Mouse (Mus musculus) liver, adult (tissue): ENCODE data around the gene Mtmr3.

ENCODE experiments used
- GATA4 ChIP-seq: IDR thresholded peaks from 2 replicates; pipeline ENCODE4 v1.6.1; 2014; ENCODE audit warnings: mild to moderate bottlenecking, low read length; ENCODE audit not compliant: insufficient replicate concordance

Mtmr3 gene

GRCm38 (mm10) chr11:4464616-4465015 is 130.0 kb downstream of the Mtmr3 start:
- no peak for TF ChIP-seq GATA4

GRCm38 (mm10) chr11:4464186-4464585 is 130.5 kb downstream of the Mtmr3 start:
- TF ChIP-seq GATA4, result no peak

DNA sequence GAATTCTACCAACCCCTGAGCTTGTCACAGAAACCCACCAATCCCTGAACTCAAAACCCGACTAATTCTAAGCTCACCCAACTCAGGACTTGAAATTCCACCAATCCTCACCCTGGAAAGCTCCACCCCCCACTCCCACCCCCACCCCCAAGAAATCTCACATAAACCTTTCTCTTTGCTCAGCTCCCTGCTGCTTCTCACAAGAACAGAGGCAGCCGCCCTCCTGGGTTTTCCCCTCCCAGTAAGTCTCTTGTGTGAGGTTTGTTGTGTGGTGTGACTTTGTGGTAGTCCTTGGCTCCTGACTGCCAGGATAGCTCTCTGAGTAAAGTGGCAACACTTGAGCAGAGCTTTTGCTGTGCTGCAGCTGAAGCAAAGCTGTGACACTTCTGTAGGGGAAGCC is 131.8 kb downstream of the Mtmr3 start:
- TF ChIP-seq GATA4, result no peak

- TF ChIP-seq GATA4, result no peak
Observed at GRCm38 (mm10) chr11:4461154-4461553, 133.5 kb downstream of the Mtmr3 start.

DNA sequence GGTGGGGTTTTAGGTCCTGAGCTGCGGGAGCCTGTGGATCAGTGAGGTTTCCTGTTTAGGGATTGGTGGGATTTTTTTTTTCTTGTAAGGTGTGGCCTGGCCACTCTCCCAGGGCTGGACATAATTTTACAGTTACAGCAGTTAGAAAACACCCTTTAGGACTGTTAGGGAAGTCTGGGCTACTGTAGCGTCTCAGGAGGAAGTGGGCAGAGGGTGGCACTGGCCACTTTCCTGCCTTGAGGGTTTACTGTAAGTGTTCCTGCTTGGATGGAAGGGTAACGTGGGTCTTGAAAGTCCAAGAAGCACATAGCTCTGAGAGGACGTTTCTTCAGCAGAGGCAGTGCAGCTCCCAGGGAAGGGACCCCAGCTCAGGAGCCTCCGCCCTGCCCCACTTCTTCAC is 134.0 kb downstream of the Mtmr3 start:
- TF ChIP-seq GATA4, result no peak

DNA sequence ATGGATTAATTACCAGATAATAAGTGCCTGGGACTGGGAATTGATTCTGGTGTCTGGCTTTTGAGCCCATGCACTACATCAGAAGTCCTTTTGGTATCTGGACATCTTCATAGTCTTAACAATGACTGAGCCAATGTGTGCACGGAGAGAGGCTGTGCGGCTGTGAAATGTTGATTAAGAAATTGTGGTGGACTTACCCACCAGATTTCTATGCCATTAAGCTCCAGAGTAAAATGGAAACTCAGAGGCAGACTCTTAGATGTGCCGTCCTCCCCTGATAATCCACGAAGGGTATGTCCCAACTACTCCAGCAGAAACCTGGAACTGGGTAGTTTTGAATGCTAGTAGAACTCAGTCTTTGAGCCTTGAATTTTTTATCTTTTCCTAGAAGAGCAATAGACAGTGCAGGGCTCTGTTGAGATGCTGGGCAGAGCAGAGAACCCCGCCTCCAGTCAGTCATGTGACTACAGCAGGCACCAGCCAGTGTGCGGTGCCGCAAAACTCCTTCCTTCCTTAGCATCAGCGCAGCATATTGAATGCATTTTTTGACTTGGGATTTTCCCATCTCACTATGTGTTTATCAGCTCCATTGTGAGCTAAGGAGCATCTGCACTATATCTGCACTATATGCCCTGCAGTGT is 139.6 kb downstream of the Mtmr3 start:
- TF ChIP-seq GATA4, result no peak

DNA sequence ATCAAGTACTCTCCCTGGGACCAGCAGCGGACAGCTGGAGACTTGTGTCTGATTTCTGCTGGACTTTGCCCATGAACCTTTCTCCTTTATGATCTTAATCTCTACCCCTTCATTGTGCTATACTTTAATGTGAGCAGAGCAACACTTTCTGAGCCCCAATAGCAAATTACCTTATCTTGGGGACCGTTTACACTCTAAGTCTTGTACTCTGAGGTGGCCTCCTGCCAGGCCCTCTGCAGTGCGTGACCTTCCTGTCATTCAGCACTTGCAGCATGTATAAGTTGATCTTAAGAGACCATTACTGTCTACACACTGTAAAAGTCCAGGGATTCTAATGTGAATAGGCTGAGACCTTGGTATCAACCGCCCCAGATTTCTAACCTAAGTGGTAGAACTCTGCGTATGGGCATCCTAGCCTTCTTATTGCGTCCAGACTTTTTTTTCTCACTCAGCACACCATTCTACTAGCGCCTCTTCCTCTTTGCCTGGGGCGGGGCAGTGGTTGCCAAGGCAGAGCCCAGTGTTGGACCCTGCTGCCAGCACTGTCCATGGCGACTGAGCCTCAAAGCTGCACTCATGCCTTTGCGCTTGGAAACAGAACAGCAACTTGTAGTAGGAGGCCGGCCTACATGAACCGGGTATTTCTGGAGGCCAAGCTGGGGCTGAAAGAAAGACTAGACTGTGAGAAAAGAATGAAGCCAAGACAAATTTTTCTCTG is 142.0 kb downstream of the Mtmr3 start:
- TF ChIP-seq GATA4, result no peak

DNA sequence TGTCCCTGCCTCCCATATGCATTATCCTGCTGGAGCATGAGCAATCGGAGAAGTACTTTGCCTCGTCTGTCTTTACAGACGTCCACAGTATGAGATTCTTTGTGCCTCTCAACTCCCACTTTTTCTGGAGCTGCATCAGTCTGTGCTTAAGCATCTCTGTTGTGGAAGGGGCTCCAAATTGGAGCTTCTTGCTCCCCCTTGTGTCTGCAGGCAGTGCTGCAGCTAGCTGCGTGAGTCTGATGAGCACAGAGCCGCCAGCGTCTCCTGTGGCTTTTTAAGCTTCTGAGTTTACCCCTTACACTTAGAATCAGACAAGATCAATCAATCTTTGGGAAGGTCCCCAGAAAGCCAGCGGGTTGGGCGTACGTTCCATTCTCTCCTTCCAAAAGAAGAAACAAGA is 143.5 kb downstream of the Mtmr3 start:
- TF ChIP-seq GATA4, result no peak

DNA sequence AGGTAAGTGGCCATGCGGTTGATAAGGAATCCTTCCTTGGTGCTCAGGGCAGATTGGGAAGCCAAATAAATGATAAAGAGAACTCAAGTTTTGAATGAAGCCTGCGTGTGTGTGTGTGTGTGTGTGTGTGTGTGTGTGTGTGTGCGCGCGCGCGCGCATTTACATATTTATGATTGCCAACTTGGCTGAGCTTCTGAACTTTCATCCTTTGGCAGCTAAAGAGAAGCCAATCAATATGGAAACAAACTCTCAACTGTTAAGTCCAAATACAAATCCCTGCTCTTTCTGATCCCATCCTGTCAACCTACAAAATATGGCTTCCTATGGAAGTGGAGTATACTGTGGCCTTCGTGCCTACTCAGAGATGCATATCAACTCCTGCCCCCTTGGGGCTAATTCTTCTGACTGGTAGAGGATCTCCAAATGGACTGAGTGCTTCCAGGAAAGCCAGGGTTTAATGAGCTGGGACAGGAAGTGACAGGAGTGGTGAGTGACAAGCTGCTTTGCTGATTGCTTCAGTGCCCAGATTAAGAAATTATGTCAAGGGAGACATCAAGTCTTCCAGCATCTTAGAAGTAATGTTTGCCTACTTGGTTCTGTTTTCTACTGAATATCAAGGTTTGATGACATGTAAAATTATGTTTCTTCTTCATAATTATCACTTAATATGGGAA is 148.3 kb downstream of the Mtmr3 start:
- TF ChIP-seq GATA4, result no peak

- no peak for TF ChIP-seq GATA4
Observed at GRCm38 (mm10) chr11:4442280-4442679, 152.4 kb downstream of the Mtmr3 start.

GRCm38 (mm10) chr11:4440978-4441377 is 153.7 kb downstream of the Mtmr3 start, which contains the start of gene Hormad2:
TSS of gene Hormad2 (minus strand) at chr11:4441105.
- TF ChIP-seq GATA4, result no peak

- TF ChIP-seq GATA4, result no peak
Observed at GRCm38 (mm10) chr11:4438211-4438610, 156.5 kb downstream of the Mtmr3 start.

DNA sequence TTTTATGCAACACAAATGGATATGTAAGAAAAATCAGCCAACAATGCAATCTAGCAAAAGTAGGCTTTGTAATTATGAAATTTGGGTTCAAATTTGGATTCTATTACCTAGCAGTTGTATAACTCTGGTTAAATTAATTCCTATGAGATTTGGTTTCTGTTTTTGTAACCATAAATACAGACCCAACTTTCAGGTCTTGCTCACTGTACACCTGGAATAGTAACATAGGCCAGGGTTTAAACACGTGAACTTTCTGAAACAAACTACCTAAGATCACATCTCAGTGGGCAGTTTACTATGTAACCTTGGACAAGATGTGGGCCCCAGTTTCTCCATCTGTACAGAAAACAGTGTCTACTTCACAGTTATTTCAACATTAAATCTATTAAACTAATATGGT is 157.3 kb downstream of the Mtmr3 start:
- TF ChIP-seq GATA4, result no peak

DNA sequence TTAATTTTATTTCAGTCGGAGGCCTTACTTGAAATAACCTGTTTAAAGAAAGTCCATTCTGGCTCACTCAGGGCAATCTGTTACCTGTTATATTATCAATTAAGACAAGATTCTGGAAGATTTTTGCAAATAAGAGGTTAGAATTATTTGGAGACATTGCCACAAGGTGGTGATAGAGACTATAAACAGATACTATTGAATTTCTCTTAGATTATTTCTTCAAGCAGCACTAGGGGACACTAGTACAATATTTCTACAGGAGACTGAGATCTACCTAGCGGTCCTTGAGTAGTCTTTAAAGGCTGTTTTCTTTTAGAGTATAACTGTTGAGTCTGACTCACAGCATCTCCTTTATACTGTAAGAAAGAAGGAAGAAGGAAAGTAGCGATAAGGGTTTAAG is 158.0 kb downstream of the Mtmr3 start:
- TF ChIP-seq GATA4, result no peak

GRCm38 (mm10) chr11:4434461-4434860 is 160.2 kb downstream of the Mtmr3 start:
- TF ChIP-seq GATA4, result no peak
